ENCODE assay signal across 10 mouse cellular contexts in the genomic region with DNA sequence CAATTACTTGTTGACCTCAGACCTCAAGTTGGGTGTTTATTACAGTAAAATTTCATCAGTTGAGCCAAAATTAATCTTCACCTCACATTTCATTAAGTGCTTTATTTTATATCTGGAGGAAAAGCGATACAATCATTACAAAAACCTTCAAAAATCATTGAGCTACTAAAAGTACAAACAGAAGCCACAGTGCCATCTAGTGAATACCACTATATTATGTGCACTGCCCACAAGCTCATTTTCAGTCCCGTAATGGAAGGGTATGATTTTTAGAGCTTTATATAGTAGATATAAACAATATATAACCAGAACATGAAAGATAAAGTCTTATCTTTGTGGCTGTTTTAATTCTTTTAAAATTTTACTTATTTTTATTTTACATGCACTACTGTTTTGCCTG.
A peak's percentile ranks its signal among the peaks of the same experiment; 100 is the strongest.
DNase-seq lines count a peak whose midpoint lies in the region; TF ChIP-seq lines count a peak whose summit lies in the region.
"Had no signal": no experiment of that assay in that cellular context is flagged by ENCODE, and none has a peak within 500 bp of the region (broad histone marks: within the 10 kb centered on the region; RNA-seq: fewer than 3 reads in every experiment).

No protein-coding gene starts in this region.

- intact Hi-C loops in gastrocnemius, adult 2 months (cut with DNase I) = loop anchor here (10.0 kb wide), 1 partner anchor 169 kb away; no protein-coding TSS in a partner anchor
- intact Hi-C loops in gastrocnemius, postnatal 14 days (cut with DNase I; ENCODE audit: low total_unique reads) = loop anchor here (10.0 kb wide), 1 partner anchor 169 kb away; no protein-coding TSS in a partner anchor
- intact Hi-C loops in left cerebral cortex, postnatal 14 days (cut with DNase I) = loop anchor here (10.0 kb wide), 1 partner anchor 169 kb away; no protein-coding TSS in a partner anchor

- TF ChIP-seq POLR2A in MEL (IDR thresholded peaks at IDR 0.05; ENCODE audit: control insufficient read depth in 1 of 2, insufficient read depth in 1 of 2, low read depth in 1 of 2, low read length in 2 of 2, poor library complexity in 1 of 2) = no peak

- DNase-seq in gastrocnemius, adult 2 months = no peak
- DNase-seq in gastrocnemius, postnatal 14 days = no peak
- peak; percentile 3 to 18 for DNase-seq in left cerebral cortex, postnatal 14 days (ENCODE audit: low spot score in 2 of 2)
- DNase-seq in left cerebral cortex, adult 11 months (ENCODE audit: low spot score) = no peak
- DNase-seq in MEL (ENCODE audit: low read depth, low spot score) = peak; percentile 4
- DNase-seq in large intestine, adult 2 months (ENCODE audit: low read depth, low spot score) = peak; percentile 1
- DNase-seq in gastrocnemius, postnatal 25 days = no peak
- DNase-seq in gastrocnemius, postnatal 4 days (ENCODE audit: low spot score in 2 of 2) = no peak
- DNase-seq: thymus, postnatal 4 days had no signal

- TF ChIP-seq CTCF in gastrocnemius, adult 2 months (IDR thresholded peaks at IDR 0.05) = peak; percentile 49
- peak in 1 of 3 experiments; percentile 33; a peak in 2 of 6 replicates for TF ChIP-seq CTCF in MEL (IDR thresholded peaks at IDR 0.05 in 2 of 3, conservative IDR thresholded peaks at IDR 0.05 in 1 of 3; ENCODE audit: control insufficient read depth in 1 of 3, insufficient read depth in 1 of 3, low read depth in 2 of 3, low read length in 3 of 3, poor library complexity in 1 of 3, severe bottlenecking in 1 of 3)

- no peaks in the 10 kb centered on the region; a peak in 1 of 4 replicates for H3K27me3 ChIP-seq in MEL (ENCODE audit: control insufficient read depth in 1 of 2, insufficient read depth in 2 of 2, low read length in 2 of 2)
- H3K27me3 ChIP-seq: neural tube, embryonic 12.5 days had no signal

- TF ChIP-seq RAD21 in MEL (IDR thresholded peaks at IDR 0.05; ENCODE audit: low read depth, low read length) = peak; percentile 36

- H3K27ac ChIP-seq in gastrocnemius, adult 2 months = no peak overlapping the region
- H3K27ac ChIP-seq in MEL (ENCODE audit: control insufficient read depth, low read depth, low read length) = no peak overlapping the region
- H3K27ac ChIP-seq: neural tube, embryonic 12.5 days had no signal

- H3K36me3 ChIP-seq in MEL (ENCODE audit: control insufficient read depth in 1 of 2, insufficient read depth in 2 of 2, low read length in 2 of 2) = no peaks in the 10 kb centered on the region
- H3K36me3 ChIP-seq: neural tube, embryonic 12.5 days had no signal

- H3K9ac ChIP-seq in MEL (ENCODE audit: control insufficient read depth, low read depth, low read length, poor library complexity, severe bottlenecking) = no peak overlapping the region
- H3K9ac ChIP-seq: neural tube, embryonic 12.5 days had no signal

- H3K4me1 ChIP-seq in MEL (ENCODE audit: control insufficient read depth in 1 of 2, insufficient read depth in 2 of 2, low read length in 2 of 2) = no peaks in the 10 kb centered on the region
- H3K4me1 ChIP-seq: neural tube, embryonic 12.5 days had no signal

- no peak for TF ChIP-seq EP300 in MEL (IDR thresholded peaks at IDR 0.05; ENCODE audit: low read depth in 1 of 2, low read length in 2 of 2)

- no peaks in the 10 kb centered on the region for H3K9me3 ChIP-seq in MEL (replicated peaks; ENCODE audit: insufficient read depth, low read length)
- H3K9me3 ChIP-seq: neural tube, embryonic 12.5 days had no signal

- H3K4me3 ChIP-seq in gastrocnemius, adult 2 months = no peak overlapping the region
- H3K4me3 ChIP-seq in MEL (ENCODE audit: control insufficient read depth in 1 of 2, insufficient read depth in 1 of 2, low read depth in 2 of 2, low read length in 2 of 2) = no peak overlapping the region
- H3K4me3 ChIP-seq: neural tube, embryonic 12.5 days had no signal

- H3K79me2 ChIP-seq in MEL (ENCODE audit: control insufficient read depth, insufficient read depth, low read length, poor library complexity) = no peaks in the 10 kb centered on the region

- WGBS in large intestine, adult 2 months = 25% methylated on average over 2 of the region's 2 CpGs

TF ChIP-seq in MEL, 35 proteins besides CTCF, POLR2A, EP300 and RAD21:
- TF ChIP-seq ZC3H11A (IDR thresholded peaks at IDR 0.05; ENCODE audit: low read depth, low read length) (no peak), SMC3 (IDR thresholded peaks at IDR 0.05; ENCODE audit: low read depth, low read length) (peak; percentile 30)

Comparison
In these comparisons a context has a peak if more than half of its experiments do, and no peak if none do; other contexts are left out.
1. DNase-seq: peak in left cerebral cortex, postnatal 14 days (2 of 2), MEL (single experiment) and large intestine, adult 2 months (single experiment); none in gastrocnemius, adult 2 months (single experiment), gastrocnemius, postnatal 14 days (single experiment), left cerebral cortex, adult 11 months (single experiment), gastrocnemius, postnatal 25 days (single experiment) and gastrocnemius, postnatal 4 days (0 of 2).